In genomic region chr7:122260055-122260602, GRCm38 (mm10) we compare ENCODE assay signal across 16 mouse cellular contexts. TPM values are rescaled to one million over a fixed set of nuclear protein-coding genes. Genes with fewer than 3 reads are reported as not detected.
DNase-seq lines count a peak whose midpoint lies in the region; ATAC-seq and TF ChIP-seq lines count a peak whose summit lies in the region.
"Had no signal": no experiment of that assay in that cellular context is flagged by ENCODE, and none has a peak within 500 bp of the region (broad histone marks: within the 10 kb centered on the region; RNA-seq: fewer than 3 reads in every experiment).

No protein-coding gene starts in this region.

- H3K36me3 ChIP-seq in kidney, adult 2 months (ENCODE audit: control insufficient read depth, insufficient read depth, low read length) = no peaks in the 10 kb centered on the region
- H3K36me3 ChIP-seq in midbrain, embryonic 15.5 days (replicated peaks) = no peaks in the 10 kb centered on the region
- H3K36me3 ChIP-seq: forebrain, embryonic 10.5 days; limb, embryonic 12.5 days; neural tube, embryonic 12.5 days had no signal

- no peak for TF ChIP-seq CTCF in kidney, adult 2 months (conservative IDR thresholded peaks at IDR 0.05; ENCODE audit: insufficient read depth, insufficient read length, low read depth, low read length)

- no peak overlapping the region for H3K27ac ChIP-seq in kidney, adult 2 months (ENCODE audit: insufficient read depth, low read depth, low read length)
- no peak overlapping the region for H3K27ac ChIP-seq in midbrain, embryonic 15.5 days
- H3K27ac ChIP-seq: forebrain, embryonic 10.5 days; limb, embryonic 12.5 days; neural tube, embryonic 12.5 days had no signal

- no peak overlapping the region for H3K4me2 ChIP-seq in midbrain, embryonic 15.5 days
- H3K4me2 ChIP-seq: limb, embryonic 12.5 days; midbrain, embryonic 11.5 days; neural tube, embryonic 12.5 days had no signal

- no peaks in the 10 kb centered on the region for H3K27me3 ChIP-seq in kidney, adult 2 months (replicated peaks; ENCODE audit: control insufficient read depth, insufficient read depth, low read length)
- no peaks in the 10 kb centered on the region for H3K27me3 ChIP-seq in midbrain, embryonic 15.5 days (replicated peaks)
- H3K27me3 ChIP-seq: neural tube, embryonic 12.5 days had no signal

- WGBS in kidney, adult 2 months = 75% methylated on average over 5 of the region's 5 CpGs
- 84% methylated on average over 5 of the region's 5 CpGs for WGBS in midbrain, embryonic 15.5 days

- H3K4me3 ChIP-seq in kidney, adult 2 months (ENCODE audit: insufficient read depth, low read depth, low read length) = no peak overlapping the region
- H3K4me3 ChIP-seq in midbrain, embryonic 15.5 days = no peak overlapping the region
- H3K4me3 ChIP-seq: forebrain, embryonic 10.5 days; limb, embryonic 12.5 days; neural tube, embryonic 12.5 days had no signal

- TF ChIP-seq POLR2A in kidney, adult 2 months (IDR thresholded peaks at IDR 0.05; ENCODE audit: low read depth, low read length) = no peak

- H3K9ac ChIP-seq in midbrain, embryonic 15.5 days = no peak overlapping the region
- H3K9ac ChIP-seq: limb, embryonic 12.5 days; neural tube, embryonic 12.5 days had no signal

- no peak for ATAC-seq in midbrain, embryonic 15.5 days (replicated peaks)

- H3K4me1 ChIP-seq in kidney, adult 2 months (ENCODE audit: control insufficient read depth, insufficient read depth, low read length) = no peaks in the 10 kb centered on the region
- H3K4me1 ChIP-seq in midbrain, embryonic 15.5 days = no peaks in the 10 kb centered on the region
- H3K4me1 ChIP-seq: forebrain, embryonic 10.5 days; limb, embryonic 12.5 days; neural tube, embryonic 12.5 days had no signal

- peak; percentile 13 for DNase-seq in kidney, adult 2 months
- DNase-seq in kidney, postnatal 25 days = no peak
- DNase-seq in testis, postnatal 10 days (ENCODE audit: low spot score) = peak; percentile 17
- DNase-seq in testis, postnatal 14 days (ENCODE audit: low spot score) = no peak
- peak; percentile 37 for DNase-seq in lung, postnatal 36 days
- DNase-seq in left cerebral cortex, adult 18-20 months (ENCODE audit: low spot score in 2 of 2) = no peak
- DNase-seq: adrenal gland, postnatal 10 days; cerebellum, adult 11-12 months; gastrocnemius, postnatal 10 days; kidney, adult 8-10 months; right cerebral cortex, adult 18-20 months had no signal

- no peaks in the 10 kb centered on the region for H3K9me3 ChIP-seq in midbrain, embryonic 15.5 days
- H3K9me3 ChIP-seq: forebrain, embryonic 10.5 days; limb, embryonic 12.5 days; neural tube, embryonic 12.5 days had no signal

RNA-seq across cellular contexts. Expression of gene Prkcb, which starts 28.4 kb away (rescaled TPM):
- polyA plus RNA-seq in kidney, adult 2 months (2012; rRNA removed) = 2.5 and 6.1 TPM in 2 replicates
- polyA plus RNA-seq in midbrain, embryonic 15.5 days (2015; fragmentation: Nextera tagmentation; extraction: Ambion mirVana) = 107 and 117 TPM in 2 replicates
- 100 to 1,000 TPM; 871 to 890 TPM for total RNA-seq in left cerebral cortex, adult 18-20 months (2021)

RNA-seq across cellular contexts. Expression of gene Chp2, which starts 40.8 kb away (rescaled TPM):
- polyA plus RNA-seq in kidney, adult 2 months (2012; rRNA removed) = 1.2 and 1.6 TPM in 2 replicates
- 1.3 and 1.6 TPM in 2 replicates for polyA plus RNA-seq in midbrain, embryonic 15.5 days (2015; fragmentation: Nextera tagmentation; extraction: Ambion mirVana)
- 1 to 10 TPM; 4.3 to 4.6 TPM for total RNA-seq in left cerebral cortex, adult 18-20 months (2021)
- polyA plus RNA-seq: forebrain, embryonic 10.5 days; limb, embryonic 12.5 days had no signal

Comparison
In these comparisons a context has a peak if more than half of its experiments do, and no peak if none do; other contexts are left out.
1. DNase-seq: peak in kidney, adult 2 months (single experiment), testis, postnatal 10 days (single experiment) and lung, postnatal 36 days (single experiment); none in kidney, postnatal 25 days (0 of 2), testis, postnatal 14 days (single experiment) and left cerebral cortex, adult 18-20 months (0 of 2).
2. RNA of gene Prkcb, which starts 28.4 kb away (polyA plus RNA-seq): 107 to 117 TPM in midbrain, embryonic 15.5 days; 2.5 to 6.1 TPM in kidney, adult 2 months; every median in the first group is over 10 times any median in the second.